Mouse (Mus musculus): ENCODE measurements around the gene Inpp5a.

DNA sequence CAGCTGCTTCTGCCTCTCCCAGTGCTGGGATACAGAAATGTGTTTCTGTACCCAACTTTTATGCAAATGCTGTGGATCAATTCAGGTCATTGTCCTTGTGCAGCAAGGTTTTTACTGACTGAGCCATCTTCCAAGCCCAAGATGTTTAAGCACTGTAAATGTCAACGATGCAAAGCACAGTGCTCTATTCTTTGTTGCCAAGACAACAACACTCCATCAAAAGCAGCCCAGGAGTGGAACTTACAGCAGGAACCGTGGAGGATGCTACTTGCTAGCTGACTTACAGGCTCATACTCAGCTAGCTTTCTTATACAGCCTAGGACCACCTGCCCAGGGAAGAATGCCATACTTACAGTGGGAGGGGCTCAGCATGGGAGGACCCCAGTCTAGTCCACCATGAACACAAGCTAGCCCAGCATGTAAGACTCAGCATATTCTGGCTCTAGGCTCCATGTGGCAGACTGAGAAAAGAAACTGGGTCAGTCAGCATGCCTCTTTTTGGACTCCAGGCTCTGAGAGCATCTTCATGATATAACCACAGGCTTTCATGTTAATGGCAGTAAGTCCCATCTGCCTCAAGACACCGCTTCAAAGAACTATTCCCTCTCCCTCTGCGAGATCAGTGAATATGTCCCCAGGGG, 47.8 kb upstream of the Inpp5a start:
- TF ChIP-seq ZNF384 (IDR thresholded peaks at IDR 0.05; ENCODE audit: low read depth, low read length) (no peak), MAFK (IDR thresholded peaks at IDR 0.05; ENCODE audit: insufficient read depth, low read depth, low read length) (no peak), CHD2 (IDR thresholded peaks at IDR 0.05; ENCODE audit: low read depth, low read length) (no peak), HCFC1 (IDR thresholded peaks at IDR 0.05; ENCODE audit: borderline replicate concordance, insufficient read depth, low read length) (no peak), ZC3H11A (IDR thresholded peaks at IDR 0.05; ENCODE audit: borderline replicate concordance, low read depth, low read length) (no peak)

All from ES-E14 (cell line).